Mouse (Mus musculus) brown adipose tissue, adult 24 weeks (tissue): ENCODE measurements around the gene Abcb7. TPM values are rescaled to one million over a fixed set of nuclear protein-coding genes. Genes with fewer than 3 reads are reported as not detected.
"Not testable (repeated sequence)": the region's sequence is repeated elsewhere in the genome, so short reads cannot be mapped to it uniquely, and the experiment has no call there.

Source experiments
- H3K27ac ChIP-seq: fragments of 200-500 bp; replicated peaks from 2 replicates; pipeline ENCODE4 v1.5.1; 2012; ENCODE audit warnings: low read depth, mild to moderate bottlenecking, low read length
- H3K4me1 ChIP-seq: fragments of 200-500 bp; 2 replicates; pipeline ENCODE4 v1.6.1; 2012; ENCODE audit warnings: low read length, mixed read lengths; ENCODE audit not compliant: control insufficient read depth, insufficient read depth, insufficient read length
- H3K4me3 ChIP-seq: fragments of 200-500 bp; 2 replicates; pipeline ENCODE4 v1.5.1; 2012; ENCODE audit warnings: low read depth, mild to moderate bottlenecking, low read length, moderate library complexity; ENCODE audit not compliant: insufficient read depth
- polyA plus RNA-seq: library from polyadenylated mRNA; stranded (reverse); fragments of >200 nt; gene quantifications from 2 replicates; pipeline ENCODE4 v1.2.4, GENCODE M21; 2012; ENCODE audit not compliant: missing spikeins, insufficient read depth, insufficient read length

Gene Abcb7
- 12.0 and 13.0 TPM in 2 replicates for polyA plus RNA-seq

DNA sequence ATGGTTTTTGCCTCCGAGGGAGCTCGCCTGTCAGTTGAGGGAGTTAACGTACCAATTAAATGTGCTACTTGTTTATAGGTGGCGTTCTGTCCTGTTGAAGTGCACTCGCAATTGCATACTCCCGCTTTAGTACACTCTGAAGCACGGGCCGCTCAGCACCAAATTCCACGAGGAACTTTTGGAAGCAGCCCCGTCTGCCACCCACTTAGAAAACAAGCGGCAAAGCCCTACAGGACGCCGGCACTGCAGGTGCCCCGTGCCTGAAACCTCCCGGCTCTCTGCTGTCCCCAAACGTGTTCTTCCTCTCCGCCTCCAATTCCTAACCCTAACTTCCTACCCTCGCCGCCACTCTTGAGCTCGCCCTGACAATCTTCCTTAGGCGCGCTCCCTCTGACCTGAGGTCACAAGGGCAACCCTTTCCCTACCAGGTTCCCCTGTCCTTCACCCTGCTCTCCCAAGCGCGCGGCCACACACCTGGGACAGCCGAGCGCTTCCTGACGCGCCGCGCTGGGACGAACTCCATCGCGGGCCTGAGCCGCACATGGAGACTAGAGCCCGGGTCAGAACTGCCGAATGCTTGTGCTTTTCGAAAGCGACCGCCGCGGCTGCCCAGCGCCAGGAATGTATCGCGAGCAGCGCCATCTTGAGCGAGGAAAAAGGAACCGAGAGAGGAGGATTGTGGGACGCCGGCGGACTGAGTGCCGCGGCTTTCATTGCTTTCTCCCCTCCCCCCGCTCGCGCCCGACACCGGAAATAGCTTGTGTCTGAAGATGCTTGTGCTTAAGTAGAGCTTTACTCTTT, at the start of gene Abcb7:
Gene Abcb7, minus strand, starts transcription at position 674 of the 801 bp plus-strand sequence.
- Histone ChIP-seq H3K27ac (peak within 1 kb of the TSS; percentile 95), H3K4me3 (peak within 1 kb of the TSS; percentile 95), H3K4me1 (no peaks in the 10 kb centered on the region)

DNA sequence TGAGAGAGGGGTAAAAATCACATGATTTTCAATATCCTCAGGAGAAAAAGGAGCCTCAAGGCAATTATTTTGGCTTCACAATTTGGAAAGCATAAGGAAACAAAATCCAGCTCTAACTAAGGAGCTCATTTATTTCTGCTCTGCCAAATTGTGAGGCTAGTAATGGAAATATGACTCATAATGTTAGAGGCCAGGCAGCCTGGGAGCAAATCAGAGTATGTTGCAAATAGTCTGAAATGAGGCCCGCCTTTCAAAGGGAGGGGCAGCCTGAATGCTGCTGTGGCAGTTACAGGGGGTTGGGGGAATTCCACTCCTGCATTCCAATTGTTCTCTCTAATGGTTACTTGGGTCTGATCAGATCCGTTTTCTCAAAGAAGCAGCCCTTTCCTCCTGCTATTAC, 48.1 kb upstream of the Abcb7 start:
- Histone ChIP-seq H3K4me3 (no peak overlapping the region), H3K4me1 (no peaks in the 10 kb centered on the region), H3K27ac (peak overlapping the region; percentile 17; the same call in 1 of the 2 replicates)

DNA sequence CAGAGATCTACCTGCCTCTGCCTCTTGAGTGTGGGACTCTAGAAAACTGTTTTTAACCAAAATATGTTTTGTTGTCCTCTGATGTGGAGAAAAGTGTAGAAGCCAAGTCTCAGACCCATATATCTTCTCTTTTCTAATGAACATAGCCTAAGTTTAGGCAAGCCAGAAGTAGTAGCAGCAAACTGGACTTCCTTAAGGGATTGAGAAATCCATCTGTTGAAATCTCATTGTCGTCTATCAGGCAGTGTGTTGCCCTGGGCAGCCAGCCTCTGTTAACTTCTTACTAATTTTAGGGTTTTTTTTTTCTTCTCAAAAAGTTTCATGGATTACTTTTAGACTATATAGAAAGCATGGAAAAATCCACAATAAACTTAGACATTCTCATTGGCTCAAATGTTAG, 38.8 kb upstream of the Abcb7 start:
- Histone ChIP-seq H3K4me3 (no peak overlapping the region), H3K27ac (no peak overlapping the region), H3K4me1 (no peaks in the 10 kb centered on the region)

DNA sequence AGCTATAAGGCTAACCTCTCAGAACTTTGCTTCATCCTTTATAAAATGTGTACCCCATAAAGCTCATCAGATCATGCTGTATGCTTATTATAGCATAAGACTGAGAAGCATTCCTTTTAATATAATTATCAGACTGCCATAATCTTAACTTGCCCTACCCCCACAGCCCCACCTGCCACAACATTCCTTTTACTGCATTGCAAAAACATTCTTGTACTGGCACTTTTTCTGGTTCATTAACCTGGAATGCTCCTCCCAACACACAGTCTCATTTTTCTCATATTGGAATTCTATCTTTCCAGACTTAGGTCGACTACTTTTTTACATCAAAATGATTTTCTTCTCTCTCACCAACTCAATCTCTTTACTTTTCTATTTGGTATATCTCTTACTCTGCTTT, 19.8 kb upstream of the Abcb7 start:
- Histone ChIP-seq H3K4me3 (no peak overlapping the region), H3K4me1 (no peaks in the 10 kb centered on the region), H3K27ac (no peak overlapping the region)

DNA sequence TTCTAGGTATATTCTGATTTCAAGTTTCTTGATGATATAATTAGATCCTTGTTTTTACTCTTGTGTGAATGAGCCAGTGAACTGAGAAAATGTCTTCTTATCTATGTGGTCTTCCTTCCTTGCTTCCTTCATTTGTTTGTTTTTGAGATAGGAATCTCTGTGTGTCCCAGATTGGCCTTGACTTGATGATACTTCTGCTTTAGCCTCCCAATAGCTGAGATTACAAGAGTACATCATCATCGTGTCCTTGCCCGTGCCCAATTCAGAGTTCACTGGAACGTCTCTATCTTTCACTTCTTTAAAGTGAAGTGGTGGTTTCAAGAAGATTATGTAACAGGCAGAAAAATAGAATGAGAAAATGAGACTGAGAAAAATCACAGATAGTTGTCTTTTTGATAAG, 14.5 kb upstream of the Abcb7 start:
- no peak overlapping the region for H3K4me3 ChIP-seq
- no peaks in the 10 kb centered on the region for H3K4me1 ChIP-seq
- no peak overlapping the region for H3K27ac ChIP-seq

DNA sequence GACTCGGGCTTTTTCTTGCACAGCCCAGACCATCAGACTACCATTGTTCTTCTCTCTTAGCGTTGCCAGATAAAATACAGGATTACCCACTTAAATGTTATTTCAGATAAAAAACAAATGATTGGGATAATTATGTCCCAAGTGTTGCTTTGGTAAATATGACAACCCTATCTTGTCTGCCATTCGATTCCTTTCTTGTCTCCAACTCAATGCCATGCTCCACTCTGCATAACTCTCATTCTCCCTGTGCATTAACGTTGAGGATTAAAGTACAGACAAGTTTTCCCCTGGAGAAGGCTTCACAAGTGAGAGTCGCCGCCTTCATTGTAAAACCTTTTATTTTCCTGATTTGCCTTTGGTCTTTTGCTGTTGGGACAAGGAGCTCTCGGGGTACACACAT, 339 bp upstream of the Abcb7 start:
- H3K27ac ChIP-seq: peak overlapping the region; percentile 68
- H3K4me1 ChIP-seq: no peaks in the 10 kb centered on the region
- peak overlapping the region; percentile 95 for H3K4me3 ChIP-seq

DNA sequence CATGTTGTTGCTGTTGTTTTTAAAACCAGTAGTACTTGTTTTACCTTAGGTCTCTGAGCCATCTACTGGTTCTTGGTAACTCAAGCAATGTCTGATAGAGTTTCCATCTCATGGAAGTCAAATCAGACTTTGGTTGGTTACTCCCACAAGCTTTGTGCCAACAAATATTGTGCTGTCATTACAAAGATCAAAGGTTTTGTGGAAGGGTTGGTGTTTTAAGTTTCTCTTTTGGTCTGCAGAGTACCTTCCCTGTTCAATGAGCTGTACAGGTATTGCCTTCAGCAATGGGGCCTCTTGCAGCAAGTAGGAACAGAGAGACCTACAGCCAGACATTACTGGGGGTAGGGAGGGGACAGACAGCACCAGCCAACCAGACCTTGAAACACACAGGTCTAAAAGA, 5.5 kb downstream of the Abcb7 start:
- no peak overlapping the region for H3K4me3 ChIP-seq
- no peak overlapping the region for H3K27ac ChIP-seq

DNA sequence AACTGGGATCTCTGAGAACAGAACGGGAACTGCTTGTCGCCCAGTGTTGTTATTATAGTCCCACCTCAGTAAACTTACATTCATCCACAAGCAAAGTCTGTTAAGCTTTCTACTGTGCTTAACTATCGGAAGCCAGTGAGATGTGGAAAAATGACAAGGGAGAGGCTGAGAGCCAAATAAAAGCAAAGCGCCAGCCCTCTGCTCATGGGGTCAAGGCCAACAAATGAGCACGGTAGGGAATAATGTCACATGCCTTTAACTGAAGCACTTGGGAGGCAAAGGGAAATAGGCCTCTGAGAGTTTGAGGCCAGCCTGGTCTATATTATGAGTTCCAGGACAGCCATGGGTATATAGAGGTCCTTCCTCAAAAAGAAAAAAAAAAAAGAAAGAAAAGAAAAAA, 11.2 kb downstream of the Abcb7 start:
- H3K4me1 ChIP-seq: no peaks in the 10 kb centered on the region; the same call in 1 of the 2 replicates
- no peak overlapping the region for H3K4me3 ChIP-seq
- no peak overlapping the region for H3K27ac ChIP-seq

More for the DNA sequence above, 5.5 kb downstream of the Abcb7 start:
- H3K4me1 ChIP-seq: no peaks in the 10 kb centered on the region; the same call in 1 of the 2 replicates

DNA sequence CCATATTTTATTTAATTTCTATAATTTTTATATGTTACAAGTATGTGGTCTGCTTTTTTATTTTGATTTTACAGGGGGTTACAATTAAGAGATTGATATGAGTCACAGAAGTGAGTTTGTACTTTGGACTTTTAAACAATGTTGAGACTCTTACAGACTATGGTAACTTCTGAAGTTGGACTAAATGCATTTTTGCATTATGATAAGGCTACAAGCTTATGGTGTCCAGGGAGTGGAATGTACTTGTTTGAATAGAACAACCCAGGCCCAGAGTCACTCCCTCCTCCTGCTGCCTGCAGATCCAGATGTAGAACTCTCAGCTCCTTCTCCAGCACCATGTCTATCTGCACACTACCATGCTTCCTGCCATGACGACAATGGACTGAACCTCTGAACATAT, 12.5 kb downstream of the Abcb7 start:
- no peak overlapping the region for H3K27ac ChIP-seq
- no peak overlapping the region for H3K4me3 ChIP-seq
- H3K4me1 ChIP-seq: no peaks in the 10 kb centered on the region; the same call in 1 of the 2 replicates

DNA sequence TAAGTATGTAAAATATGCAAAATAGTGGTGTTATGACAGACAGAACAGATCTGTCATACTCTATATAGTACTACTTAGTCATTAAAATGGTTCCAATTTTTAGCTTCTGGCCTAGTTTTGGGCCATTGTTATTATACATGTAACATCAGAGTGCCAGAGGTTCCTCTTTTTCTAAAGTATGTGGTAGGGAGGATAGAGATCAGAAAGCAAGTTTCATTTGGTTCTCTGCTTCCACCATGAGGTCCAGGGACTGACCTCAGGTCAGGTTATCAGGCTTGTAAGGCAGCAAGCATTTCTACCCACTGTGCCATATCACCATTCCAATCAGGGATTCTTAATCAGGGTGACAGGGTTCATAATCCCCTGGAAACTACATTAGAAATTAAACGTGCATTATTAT, 16.1 kb downstream of the Abcb7 start:
- Histone ChIP-seq H3K4me3 (no peak overlapping the region), H3K4me1 (no peaks in the 10 kb centered on the region), H3K27ac (no peak overlapping the region)

DNA sequence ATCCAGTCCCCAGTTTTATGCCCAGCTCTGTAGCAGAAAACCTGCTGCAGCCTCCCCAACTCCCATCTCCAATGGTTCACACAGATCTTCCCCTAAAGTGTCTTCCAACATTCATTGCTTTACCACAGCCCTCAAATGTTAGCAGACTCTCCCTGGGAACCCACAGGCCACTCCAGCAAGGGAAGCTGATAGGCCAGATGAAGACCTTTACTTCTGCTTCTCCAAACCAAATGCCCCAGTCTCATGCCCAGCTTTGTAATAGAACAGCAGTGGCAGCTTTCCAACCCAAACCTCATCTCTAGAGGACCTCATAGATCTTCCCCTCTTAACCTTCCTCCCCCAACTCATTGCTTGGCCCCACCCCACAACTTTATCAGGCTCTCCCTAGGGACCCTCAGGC, 54.0 kb downstream of the Abcb7 start:
- H3K4me3 ChIP-seq: no peak overlapping the region
- no peak overlapping the region for H3K27ac ChIP-seq
- peaks cover 5% of the 10 kb centered on the region; the same call in 1 of the 2 replicates for H3K4me1 ChIP-seq

DNA sequence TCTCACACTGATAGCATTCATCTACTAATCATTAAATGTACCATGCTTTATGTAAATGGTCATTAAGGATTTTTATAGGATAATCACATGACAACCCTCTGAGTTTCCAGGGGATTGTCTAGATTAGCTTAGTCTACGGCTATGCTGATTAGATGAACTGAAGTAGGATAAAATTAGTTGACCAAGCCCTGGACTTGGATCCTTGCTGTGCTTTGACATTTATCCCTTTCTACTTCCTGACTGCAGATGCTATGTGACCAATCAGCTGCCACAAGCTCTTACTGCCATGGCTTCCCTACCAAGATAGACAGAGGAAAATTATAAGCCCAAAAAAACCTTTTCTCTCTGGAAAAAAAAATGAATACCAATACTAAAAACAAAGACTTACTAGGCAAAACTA, 57.8 kb downstream of the Abcb7 start:
- no peak overlapping the region for H3K4me3 ChIP-seq

DNA sequence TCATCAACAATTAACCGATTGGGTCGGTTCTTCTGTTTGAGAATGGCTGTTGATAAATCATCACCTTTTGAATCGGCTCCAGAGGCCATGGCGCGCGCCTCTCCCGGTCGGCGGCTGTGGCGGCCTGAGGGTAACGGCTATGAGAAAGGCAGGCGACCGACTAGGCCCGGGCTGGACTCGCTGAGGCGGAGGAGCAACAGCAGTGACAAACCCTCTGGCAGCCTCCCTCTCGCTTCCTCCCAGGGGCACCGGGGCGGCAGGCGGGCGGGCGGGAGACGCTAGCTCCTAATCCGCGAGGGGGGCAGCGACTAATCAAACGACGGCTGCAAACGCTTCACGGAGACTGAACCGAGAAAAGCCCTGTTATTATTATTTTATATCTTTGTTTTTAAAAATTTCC, 65.5 kb downstream of the Abcb7 start:
- H3K27ac ChIP-seq, H3K4me1 ChIP-seq, H3K4me3 ChIP-seq: not testable (repeated sequence)

More for the DNA sequence above, 57.8 kb downstream of the Abcb7 start:
- peaks cover 5% of the 10 kb centered on the region; the same call in 1 of the 2 replicates for H3K4me1 ChIP-seq
- H3K27ac ChIP-seq: no peak overlapping the region

DNA sequence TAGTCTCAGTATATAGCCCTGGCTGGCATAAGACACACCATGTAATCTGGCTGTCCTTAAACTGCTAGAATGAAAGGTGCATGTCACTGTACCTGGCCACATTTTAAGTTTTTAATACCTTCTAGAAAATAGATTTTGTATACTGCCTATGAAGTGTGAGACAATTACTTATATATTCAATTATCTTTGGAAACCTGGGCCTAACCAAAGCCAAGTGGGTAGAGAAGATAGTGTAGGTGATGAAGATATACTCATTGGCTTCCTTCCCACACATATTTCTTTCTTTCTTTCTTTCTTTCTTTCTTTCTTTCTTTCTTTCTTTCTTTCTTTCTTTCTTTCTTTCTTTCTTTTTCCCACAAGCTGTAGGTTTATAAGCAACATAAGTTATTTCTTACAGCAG, 121.9 kb downstream of the Abcb7 start:
- Histone ChIP-seq H3K27ac (no peak overlapping the region), H3K4me3 (no peak overlapping the region), H3K4me1 (no peaks in the 10 kb centered on the region)

DNA sequence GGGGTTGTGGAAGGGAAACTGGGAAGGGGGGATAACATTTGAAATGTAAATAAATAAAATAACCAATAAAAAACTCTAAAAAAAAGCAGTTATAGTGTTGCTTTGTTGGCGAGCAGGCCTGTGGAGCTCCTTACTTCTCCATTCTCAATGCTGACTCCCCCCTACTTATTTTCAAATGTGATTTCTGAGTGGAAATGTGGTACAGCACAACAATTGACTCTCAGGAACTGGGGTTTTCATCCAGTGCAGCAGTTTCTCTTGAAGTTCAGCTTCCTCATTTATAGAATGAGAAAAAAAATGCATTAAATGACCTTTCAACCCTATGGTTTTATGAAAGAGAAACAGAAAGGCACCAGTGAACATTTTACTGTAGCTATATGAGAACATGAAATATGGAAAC, 133.8 kb downstream of the Abcb7 start:
- no peaks in the 10 kb centered on the region for H3K4me1 ChIP-seq
- H3K27ac ChIP-seq: no peak overlapping the region
- H3K4me3 ChIP-seq: no peak overlapping the region

DNA sequence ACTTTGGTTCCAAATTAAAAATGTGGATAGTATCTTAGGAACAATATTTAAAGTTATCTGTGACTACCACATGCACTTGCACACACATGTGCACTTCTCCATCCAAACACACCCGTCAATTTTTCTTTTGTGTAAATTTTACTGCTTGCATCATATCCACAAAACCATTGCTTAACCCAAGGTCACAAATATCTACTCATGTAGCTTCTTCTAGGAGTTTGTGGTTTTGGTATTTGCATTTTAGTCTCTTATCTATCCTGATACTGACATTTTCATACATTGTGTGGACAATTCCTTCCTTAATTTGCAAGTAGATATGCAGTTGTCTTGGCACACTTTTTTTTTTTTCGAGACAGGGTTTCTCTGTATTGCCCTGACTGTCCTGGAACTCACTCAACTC, 149.3 kb downstream of the Abcb7 start:
- no peaks in the 10 kb centered on the region for H3K4me1 ChIP-seq
- no peak overlapping the region for H3K4me3 ChIP-seq
- H3K27ac ChIP-seq: no peak overlapping the region
